Mouse (Mus musculus) intestine, embryonic 15.5 days (tissue): Measurements from ENCODE around the gene Rasl12. TPM values are rescaled to one million over a fixed set of nuclear protein-coding genes. Genes with fewer than 3 reads are reported as not detected.

Experiments
- ATAC-seq: fragments of 200-750 bp; cut with Nextera tagmentation; 2 replicates; pipeline ENCODE4 v1.8.0; 2017; ENCODE audit warnings: moderate TSS enrichment, moderate library complexity
- H3K27ac ChIP-seq: fragments of 300-500 bp; sonication (generic); 2 replicates; pipeline ENCODE4 v1.5.1; 2015; ENCODE audit warnings: mild to moderate bottlenecking, inconsistent platforms
- H3K27me3 ChIP-seq: fragments of 300-500 bp; sonication (generic); replicated peaks from 2 replicates; pipeline ENCODE4 v1.6.1; 2015; ENCODE audit warnings: inconsistent platforms
- H3K36me3 ChIP-seq: fragments of 300-500 bp; sonication (generic); 2 replicates; pipeline ENCODE4 v1.6.1; 2015; ENCODE audit warnings: inconsistent platforms
- H3K4me1 ChIP-seq: fragments of 300-500 bp; sonication (generic); replicated peaks from 2 replicates; pipeline ENCODE4 v1.6.1; 2015; ENCODE audit warnings: inconsistent platforms
- H3K4me2 ChIP-seq: fragments of 300-500 bp; sonication (generic); replicated peaks from 2 replicates; pipeline ENCODE4 v1.6.1; 2015; ENCODE audit warnings: mild to moderate bottlenecking, inconsistent platforms
- H3K4me3 ChIP-seq: fragments of 300-500 bp; sonication (generic); replicated peaks from 2 replicates; pipeline ENCODE4 v1.5.1; 2015; ENCODE audit warnings: inconsistent platforms
- H3K9ac ChIP-seq: fragments of 300-500 bp; sonication (generic); 2 replicates; pipeline ENCODE4 v1.6.1; 2015; ENCODE audit warnings: inconsistent platforms
- H3K9me3 ChIP-seq: fragments of 300-500 bp; sonication (generic); 2 replicates; pipeline ENCODE4 v1.6.1; 2016; ENCODE audit warnings: inconsistent platforms
- WGBS: fragments of 180-500 bp; shearing (Covaris S2); methylation state at CpG from one replicate; pipeline ENCODE4 v1.1.7; 2015; 5-methylcytosine and 5-hydroxymethylcytosine counted together
- polyA plus RNA-seq: library from polyadenylated mRNA; unstranded; fragments of >200 nt; fragmentation: Nextera tagmentation; extraction: Ambion mirVana; gene quantifications from 2 replicates; pipeline ENCODE4 v1.2.1, GENCODE M21; 2015

Rasl12 gene
- 4.2 and 4.7 TPM in 2 replicates for polyA plus RNA-seq

GRCm38 (mm10) chr9:65398279-65398678 is at the start of gene Rasl12:
Gene Rasl12 (plus strand): TSS chr9:65398506.
- Histone ChIP-seq H3K27ac (no peak within 1 kb of the TSS), H3K36me3 (no peaks in the 10 kb centered on the region), H3K4me3 (peak within 1 kb of the TSS; percentile 45), H3K9ac (peak within 1 kb of the TSS; percentile 37; the same call in 1 of the 2 replicates), H3K4me2 (peak within 1 kb of the TSS; percentile 85), H3K27me3 (peaks cover 40% of the 10 kb centered on the region), H3K9me3 (no peaks in the 10 kb centered on the region), H3K4me1 (peaks cover 14% of the 10 kb centered on the region)
- WGBS = under 1% methylated on average over 24 of the region's 24 CpGs
- peak; percentile 79 for ATAC-seq

- no peak overlapping the region for H3K4me2 ChIP-seq
- ATAC-seq = no peak
- no peaks in the 10 kb centered on the region for H3K4me1 ChIP-seq
- H3K9me3 ChIP-seq = no peaks in the 10 kb centered on the region
- no peak overlapping the region for H3K9ac ChIP-seq
- WGBS = 88% methylated on average over 5 of the region's 5 CpGs
- no peak overlapping the region for H3K4me3 ChIP-seq
- H3K36me3 ChIP-seq = peaks cover 12% of the 10 kb centered on the region
- no peak overlapping the region for H3K27ac ChIP-seq
- H3K27me3 ChIP-seq = no peaks in the 10 kb centered on the region
These were observed 45.1 kb upstream of the Rasl12 start for GRCm38 (mm10) chr9:65353251-65353650.

- H3K27me3 ChIP-seq = no peaks in the 10 kb centered on the region
- H3K36me3 ChIP-seq = peaks cover 26% of the 10 kb centered on the region
- no peak for ATAC-seq
- 92% methylated on average over 7 of the region's 7 CpGs for WGBS
- H3K4me3 ChIP-seq = no peak overlapping the region
- H3K4me1 ChIP-seq = no peaks in the 10 kb centered on the region
- no peaks in the 10 kb centered on the region for H3K9me3 ChIP-seq
- H3K27ac ChIP-seq = no peak overlapping the region
- H3K9ac ChIP-seq = no peak overlapping the region
- H3K4me2 ChIP-seq = no peak overlapping the region
These were observed 41.7 kb upstream of the Rasl12 start for GRCm38 (mm10) chr9:65356561-65356960.

- Histone ChIP-seq H3K4me1 (no peaks in the 10 kb centered on the region), H3K9me3 (no peaks in the 10 kb centered on the region), H3K4me2 (no peak overlapping the region), H3K36me3 (peaks cover 26% of the 10 kb centered on the region), H3K9ac (no peak overlapping the region), H3K27ac (no peak overlapping the region), H3K4me3 (no peak overlapping the region), H3K27me3 (no peaks in the 10 kb centered on the region)
- 94% methylated on average over 2 of the region's 2 CpGs for WGBS
- ATAC-seq = no peak
These were observed 41.3 kb upstream of the Rasl12 start for GRCm38 (mm10) chr9:65356971-65357370.

GRCm38 (mm10) chr9:65358956-65359480 is 39.3 kb upstream of the Rasl12 start:
- H3K4me1 ChIP-seq = no peaks in the 10 kb centered on the region
- no peak overlapping the region for H3K4me3 ChIP-seq
- H3K4me2 ChIP-seq = no peak overlapping the region
- WGBS = 79% methylated on average over 1 of the region's 1 CpGs
- H3K27ac ChIP-seq = no peak overlapping the region
- no peaks in the 10 kb centered on the region for H3K9me3 ChIP-seq
- peaks cover 26% of the 10 kb centered on the region for H3K36me3 ChIP-seq
- ATAC-seq = no peak
- H3K27me3 ChIP-seq = no peaks in the 10 kb centered on the region
- no peak overlapping the region for H3K9ac ChIP-seq

- Histone ChIP-seq H3K27ac (no peak within 1 kb of the TSS), H3K9ac (no peak within 1 kb of the TSS), H3K4me3 (no peak within 1 kb of the TSS), H3K4me2 (no peak within 1 kb of the TSS), H3K9me3 (no peaks in the 10 kb centered on the region), H3K4me1 (no peaks in the 10 kb centered on the region), H3K27me3 (no peaks in the 10 kb centered on the region), H3K36me3 (peaks cover 21% of the 10 kb centered on the region)
- WGBS = 70% methylated on average over 16 of the region's 16 CpGs
- no peak for ATAC-seq
These were observed 37.5 kb upstream of the Rasl12 start, which contains the start of gene Ubap1l for GRCm38 (mm10) chr9:65360641-65361448. Gene Ubap1l (plus strand): TSS chr9:65361041.

GRCm38 (mm10) chr9:65363684-65364083 is 34.6 kb upstream of the Rasl12 start:
- Histone ChIP-seq H3K27ac (no peak overlapping the region), H3K9me3 (no peaks in the 10 kb centered on the region), H3K27me3 (no peaks in the 10 kb centered on the region), H3K36me3 (peaks cover 11% of the 10 kb centered on the region; the same call in 1 of the 2 replicates), H3K4me1 (no peaks in the 10 kb centered on the region), H3K4me2 (no peak overlapping the region), H3K9ac (no peak overlapping the region), H3K4me3 (no peak overlapping the region)
- no peak for ATAC-seq
- WGBS = 50% methylated on average over 9 of the region's 9 CpGs

- no peak for ATAC-seq
- no peak overlapping the region for H3K4me2 ChIP-seq
- H3K4me1 ChIP-seq = no peaks in the 10 kb centered on the region
- H3K9ac ChIP-seq = no peak overlapping the region
- WGBS = 87% methylated on average over 7 of the region's 7 CpGs
- no peaks in the 10 kb centered on the region for H3K27me3 ChIP-seq
- H3K36me3 ChIP-seq = no peaks in the 10 kb centered on the region
- H3K9me3 ChIP-seq = no peaks in the 10 kb centered on the region
- H3K4me3 ChIP-seq = no peak overlapping the region
- H3K27ac ChIP-seq = no peak overlapping the region
These were observed 32.6 kb upstream of the Rasl12 start for GRCm38 (mm10) chr9:65365721-65366120.

GRCm38 (mm10) chr9:65371756-65372155 is 26.6 kb upstream of the Rasl12 start:
- Histone ChIP-seq H3K4me1 (no peaks in the 10 kb centered on the region), H3K9me3 (no peaks in the 10 kb centered on the region), H3K36me3 (0 out of 2 replicates have a peak, but pooled peaks cover 2% of the 10 kb centered on the region), H3K9ac (no peak overlapping the region), H3K27me3 (peaks cover 2% of the 10 kb centered on the region; the same call in 1 of the 2 replicates), H3K4me2 (no peak overlapping the region), H3K4me3 (no peak overlapping the region), H3K27ac (no peak overlapping the region)
- 86% methylated on average over 24 of the region's 24 CpGs for WGBS
- no peak for ATAC-seq

- ATAC-seq = no peak
- Histone ChIP-seq H3K27ac (no peak overlapping the region), H3K9ac (no peak overlapping the region), H3K9me3 (no peaks in the 10 kb centered on the region), H3K27me3 (peaks cover 9% of the 10 kb centered on the region; the same call in 1 of the 2 replicates), H3K4me3 (no peak overlapping the region), H3K4me1 (no peaks in the 10 kb centered on the region), H3K36me3 (0 out of 2 replicates have a peak, but pooled peaks cover 2% of the 10 kb centered on the region), H3K4me2 (no peak overlapping the region)
- WGBS = 76% methylated on average over 4 of the region's 4 CpGs
These were observed 25.9 kb upstream of the Rasl12 start for GRCm38 (mm10) chr9:65372449-65372848.

- Histone ChIP-seq H3K4me3 (no peak overlapping the region), H3K27ac (no peak overlapping the region), H3K27me3 (peaks cover 25% of the 10 kb centered on the region; the same call in 1 of the 2 replicates), H3K9ac (no peak overlapping the region), H3K9me3 (no peaks in the 10 kb centered on the region), H3K4me1 (no peaks in the 10 kb centered on the region), H3K36me3 (0 out of 2 replicates have a peak, but pooled peaks cover 2% of the 10 kb centered on the region), H3K4me2 (no peak overlapping the region)
- ATAC-seq = no peak
- WGBS = 80% methylated on average over 5 of the region's 5 CpGs
These were observed 23.7 kb upstream of the Rasl12 start for GRCm38 (mm10) chr9:65374468-65375162.
